Mouse (Mus musculus): ENCODE data around the gene Emilin1.

GRCm38 (mm10) chr5:30913060-30913841, at the start of gene Emilin1:
- no peak for TF ChIP-seq GATA1 (IDR thresholded peaks at IDR 0.05; ENCODE audit: borderline replicate concordance, low read length)
- no peak for TF ChIP-seq FLI1 (IDR thresholded peaks at IDR 0.05; ENCODE audit: low read length)

All from megakaryocyte, embryonic 14.5 days (primary cell).